Mouse (Mus musculus): ENCODE results near the gene Zfp979. TPM values are rescaled to one million over a fixed set of nuclear protein-coding genes. Genes with fewer than 3 reads are reported as not detected.

The Zfp979 gene
- polyA plus RNA-seq, 1 experiment, result 5.4 TPM

DNA sequence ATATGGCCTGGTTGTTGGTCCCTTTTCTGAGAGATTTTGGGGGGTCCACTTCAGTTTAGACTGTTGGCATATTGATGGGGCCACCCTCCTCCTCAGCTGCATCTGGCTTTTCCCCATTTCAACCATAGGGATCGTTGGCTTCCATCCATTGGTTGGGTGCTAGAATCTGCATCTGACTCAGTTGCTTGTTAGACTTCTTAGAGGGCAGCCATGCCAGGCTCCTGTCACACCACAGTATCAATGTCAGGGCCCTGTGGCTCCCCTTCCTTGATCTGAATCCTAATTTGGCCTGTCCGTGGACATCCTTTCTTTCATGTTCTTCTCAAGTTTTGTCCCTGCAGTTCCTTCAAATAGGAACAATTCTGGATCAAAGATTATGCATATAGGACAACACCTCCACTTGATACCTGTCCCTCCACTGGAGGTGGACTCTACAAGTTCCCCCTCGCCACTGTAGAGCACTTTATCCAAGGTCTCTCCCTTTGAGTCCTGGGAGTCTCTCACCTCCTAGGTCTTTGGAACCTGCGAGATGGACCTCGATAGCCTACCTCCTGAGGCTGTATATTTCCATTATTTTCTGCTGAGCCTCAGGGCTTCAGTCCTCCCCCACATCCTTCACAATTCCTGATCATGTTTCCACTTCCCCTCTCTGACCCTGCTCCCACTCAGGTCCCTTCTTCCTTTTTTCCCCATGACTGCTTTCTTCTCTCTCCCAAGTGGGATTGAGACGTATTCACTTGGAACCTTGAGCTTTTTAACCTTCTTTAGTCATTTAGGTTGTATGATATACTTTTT, 76.7 kb downstream of the Zfp979 start:
- no peak overlapping the region for H3K27ac ChIP-seq (replicated peaks; ENCODE audit: low read depth, low read length)
- no peak overlapping the region for H3K4me3 ChIP-seq (ENCODE audit: insufficient read depth, low read depth, low read length)
- no peaks in the 10 kb centered on the region for H3K4me1 ChIP-seq (ENCODE audit: control insufficient read depth, insufficient read depth, insufficient read length, low read length)

Other genes with a start within 250 kb of the Zfp979 start
- 36.3 and 88.8 TPM in 2 replicates for gene Zfp982, start 150.1 kb downstream of the Zfp979 start, polyA plus RNA-seq (2012; ENCODE audit: insufficient read depth, insufficient read length, missing spikeins)
- gene Gm16503, start 102.3 kb downstream of the Zfp979 start, polyA plus RNA-seq (2012; ENCODE audit: insufficient read depth, insufficient read length, missing spikeins), result not detected in 2 replicates
- gene Zfp985, start 89.2 kb downstream of the Zfp979 start, polyA plus RNA-seq (2012; ENCODE audit: insufficient read depth, insufficient read length, missing spikeins), result 0.54 and 0.75 TPM in 2 replicates
- gene Zfp534, start 60.0 kb upstream of the Zfp979 start, polyA plus RNA-seq (2012; ENCODE audit: insufficient read depth, insufficient read length, missing spikeins), result 0.79 and 0.92 TPM in 2 replicates
- 5.8 and 6.8 TPM in 2 replicates for gene Zfp984, start 167.3 kb upstream of the Zfp979 start, polyA plus RNA-seq (2012; ENCODE audit: insufficient read depth, insufficient read length, missing spikeins)
- gene Zfp933, start 205.9 kb upstream of the Zfp979 start, polyA plus RNA-seq (2012; ENCODE audit: insufficient read depth, insufficient read length, missing spikeins), result 3.2 and 5.6 TPM in 2 replicates
- gene Miip, start 226.3 kb upstream of the Zfp979 start, polyA plus RNA-seq (2012; ENCODE audit: insufficient read depth, insufficient read length, missing spikeins), result 4.0 and 10.3 TPM in 2 replicates
- 3.3 and 5.8 TPM in 2 replicates for gene Fv1, start 226.5 kb upstream of the Zfp979 start, polyA plus RNA-seq (2012; ENCODE audit: insufficient read depth, insufficient read length, missing spikeins)

Data from brown adipose tissue, adult 24 weeks (tissue).